Mouse (Mus musculus): ENCODE data around the gene Cdc37.

Cdc37 gene

GRCm38 (mm10) chr9:21135329-21135890, 14.4 kb downstream of the Cdc37 start:
- DNase-seq, result no peak

- DNase-seq, result peak; percentile 46 to 60
These were observed 15.0 kb downstream of the Cdc37 start for GRCm38 (mm10) chr9:21134595-21135328.

GRCm38 (mm10) chr9:21133064-21133707, 16.6 kb downstream of the Cdc37 start:
- DNase-seq, result no peak

GRCm38 (mm10) chr9:21132102-21132775, 17.5 kb downstream of the Cdc37 start:
- no peak for DNase-seq

GRCm38 (mm10) chr9:21131059-21131956, 18.5 kb downstream of the Cdc37 start, which contains the start of gene Tyk2:
Gene Tyk2 (minus strand): TSS chr9:21131243.
- DNase-seq, result peak; percentile 93 to 95

- no peak for DNase-seq
These were observed 23.5 kb downstream of the Cdc37 start for GRCm38 (mm10) chr9:21126259-21126627.

- no peak for DNase-seq
These were observed 24.1 kb downstream of the Cdc37 start for GRCm38 (mm10) chr9:21125502-21126258.

GRCm38 (mm10) chr9:21124837-21125236, 24.9 kb downstream of the Cdc37 start:
- no peak for DNase-seq

GRCm38 (mm10) chr9:21121483-21121882, 28.3 kb downstream of the Cdc37 start:
- no peak for DNase-seq

GRCm38 (mm10) chr9:21117073-21117472, 32.7 kb downstream of the Cdc37 start:
- DNase-seq, result no peak

- DNase-seq, result no peak
These were observed 34.7 kb downstream of the Cdc37 start for GRCm38 (mm10) chr9:21115105-21115504.

GRCm38 (mm10) chr9:21114190-21114589, 35.6 kb downstream of the Cdc37 start:
- no peak for DNase-seq

- no peak for DNase-seq
These were observed 36.0 kb downstream of the Cdc37 start for GRCm38 (mm10) chr9:21113751-21114150.

- DNase-seq, result no peak
These were observed 42.1 kb downstream of the Cdc37 start for GRCm38 (mm10) chr9:21107607-21108237.

GRCm38 (mm10) chr9:21105760-21106564, 43.8 kb downstream of the Cdc37 start:
- no peak for DNase-seq

GRCm38 (mm10) chr9:21104814-21105213, 45.0 kb downstream of the Cdc37 start:
- no peak for DNase-seq

- DNase-seq, result no peak
These were observed 47.7 kb downstream of the Cdc37 start for GRCm38 (mm10) chr9:21102076-21102475.

GRCm38 (mm10) chr9:21100447-21101161, 49.2 kb downstream of the Cdc37 start:
- no peak for DNase-seq

- DNase-seq, result no peak
These were observed 52.0 kb downstream of the Cdc37 start for GRCm38 (mm10) chr9:21097793-21098192.

- DNase-seq, result no peak
These were observed 53.8 kb downstream of the Cdc37 start for GRCm38 (mm10) chr9:21095958-21096357.
